Mouse (Mus musculus) stomach, postnatal 0 days (tissue): ENCODE data around the gene Sdk2.

Source experiments
- CTCF ChIP-seq: IDR thresholded peaks from 2 replicates; pipeline ENCODE4 v1.5.1; 2016; ENCODE audit warnings: antibody characterized with exemption, low read depth, mild to moderate bottlenecking, moderate library complexity
- EP300 ChIP-seq: optimal IDR thresholded peaks from 2 replicates; pipeline ENCODE3; 2016; ENCODE audit warnings: antibody characterized with exemption

- TF ChIP-seq CTCF (no peak), EP300 (no peak)
Observed at GRCm38 (mm10) chr11:114028021-114028420, 38.8 kb downstream of the Sdk2 start.
